Mouse (Mus musculus) erythroblast, embryonic 14.5 days (primary cell): ENCODE results near the gene Xylt1.

Source experiments
- GATA1 ChIP-seq: IDR thresholded peaks from 2 replicates; pipeline ENCODE4 v1.6.1; 2012; ENCODE audit warnings: low read length, inconsistent platforms, mixed read lengths
- TAL1 ChIP-seq: IDR thresholded peaks from 3 replicates; pipeline ENCODE4 v1.6.1; 2012; ENCODE audit warnings: low read length, inconsistent platforms, mixed read lengths

DNA sequence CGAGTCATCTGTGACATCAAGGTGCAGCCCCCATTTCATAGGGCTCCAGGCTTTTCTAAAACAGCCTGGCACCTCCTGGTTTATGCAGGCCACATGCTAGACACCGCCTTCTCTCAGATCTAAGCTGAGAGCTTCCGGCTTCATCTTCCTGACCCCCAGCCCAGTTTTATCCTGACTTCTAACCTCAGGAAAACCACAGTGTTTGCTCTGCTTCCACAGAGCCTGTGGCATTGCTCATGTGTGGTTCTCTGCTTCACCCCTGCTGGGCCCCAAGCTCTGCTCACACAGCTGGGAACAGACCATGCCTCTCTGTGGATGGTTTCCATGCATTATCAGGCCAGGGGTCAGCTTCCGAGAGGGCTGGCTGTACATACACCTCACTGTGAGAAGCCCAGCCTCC lies 254.8 kb downstream of the Xylt1 start:
- no peak for TF ChIP-seq TAL1
- TF ChIP-seq GATA1, result no peak
